Mouse (Mus musculus) Patski (cell line): Measurements from ENCODE around the gene Smdt1. TPM values are rescaled to one million over a fixed set of nuclear protein-coding genes. Genes with fewer than 3 reads are reported as not detected.

Source experiments
- ATAC-seq: fragments of 100-300 bp; one replicate; pipeline ENCODE4 v1.8.0; 2021
- CTCF ChIA-PET: fragments of 350-600 bp; sonication (Branson Sonifier 250); formaldehyde crosslinking; loops from one replicate; lab custom pipeline; 2022; ENCODE audit warnings: inconsistent platforms; lab: Charles Lee
- POLR2A ChIA-PET: fragments of 350-600 bp; sonication (Branson Sonifier 250); formaldehyde crosslinking; loops from one replicate; lab custom pipeline; 2022; ENCODE audit warnings: antibody characterized with exemption, inconsistent platforms; lab: Charles Lee
- DNase-seq: peaks from one replicate; pipeline ENCODE4 v3.0.0-alpha.2; 2011; ENCODE audit warnings: low read depth, low spot score
- H3K27me3 ChIP-seq: fragments of 371-371 bp; one replicate; pipeline ENCODE4 v1.5.1; 2021
- CTCF ChIP-seq: fragments of 100-300 bp; IDR thresholded peaks from one replicate; pipeline ENCODE4 v1.5.1; 2021
- in situ Hi-C: fragments of 300-500 bp; cut with MboI; formaldehyde crosslinking; loops from 3 replicates; pipeline ENCODE4 v1.11.1; 2018; ENCODE audit warnings: low pct_unique_long_range_greater_than_20kb, mixed read lengths
- polyA plus RNA-seq: library from polyadenylated mRNA; unstranded; gene quantifications from one replicate; pipeline ENCODE4 v1.2.3, GENCODE M21; 2021

Smdt1 gene
- polyA plus RNA-seq, 1 experiment from 2014 or later: 185 TPM

- POLR2A ChIA-PET: interaction anchor here (0.6 kb wide), 1 partner anchor 796 kb away, joined by 6 read pairs; no protein-coding TSS in a partner anchor
- ATAC-seq (no peak), DNase-seq (no peak)
- no peak for TF ChIP-seq CTCF
- in situ Hi-C loops: no loop called here
- CTCF ChIA-PET: interaction anchor here (1.6 kb wide), 1 partner anchor 15 kb away, joined by 3 read pairs; no protein-coding TSS in a partner anchor
- no peaks in the 10 kb centered on the region for H3K27me3 ChIP-seq
These were observed 16.6 kb upstream of the Smdt1 start for GRCm38 (mm10) chr15:82322195-82322594.

- no peaks in the 10 kb centered on the region for H3K27me3 ChIP-seq
- ChIA-PET CTCF (interaction anchor here (0.7 to 2.6 kb wide), 3 partner anchors 13 to 44 kb away, joined by 3 to 6 read pairs (median 3); partner anchors contain the start of genes Naga, Pheta2 and Smdt1), POLR2A (interaction anchor here (1.5 kb wide), 1 partner anchor 13 kb away, joined by 3 read pairs; no protein-coding TSS in a partner anchor)
- ATAC-seq (no peak), DNase-seq (no peak)
- in situ Hi-C loops: no loop called here
- TF ChIP-seq CTCF: no peak
These were observed 13.4 kb upstream of the Smdt1 start for GRCm38 (mm10) chr15:82325382-82325781.

- DNase-seq (no peak), ATAC-seq (no peak)
- no peak for TF ChIP-seq CTCF
- ChIA-PET POLR2A (interaction anchor here (1.1 kb wide), 1 partner anchor 12 kb away, joined by 3 read pairs; no protein-coding TSS in a partner anchor), CTCF (no interaction called here)
- H3K27me3 ChIP-seq: no peaks in the 10 kb centered on the region
- in situ Hi-C loops: no loop called here
These were observed 3.6 kb upstream of the Smdt1 start for GRCm38 (mm10) chr15:82335194-82335593.

GRCm38 (mm10) chr15:82336629-82337028 lies 2.1 kb upstream of the Smdt1 start:
- no peak for TF ChIP-seq CTCF
- ChIA-PET POLR2A (no interaction called here), CTCF (no interaction called here)
- in situ Hi-C loops: no loop called here
- no peak for DNase-seq
- ATAC-seq: no peak
- no peaks in the 10 kb centered on the region for H3K27me3 ChIP-seq

- H3K27me3 ChIP-seq: no peaks in the 10 kb centered on the region
- no peak for ATAC-seq
- in situ Hi-C loops: no loop called here
- no peak for TF ChIP-seq CTCF
- CTCF ChIA-PET: interaction anchor here (1.1 to 1.8 kb wide), 3 partner anchors 14 to 19 kb away, joined by 3 to 6 read pairs (median 5); partner anchors contain the start of gene Ndufa6
- no peak for DNase-seq
- POLR2A ChIA-PET: interaction anchor here (0.9 to 1.5 kb wide), 2 partner anchors 13 to 56 kb away, joined by 3 to 9 read pairs; no protein-coding TSS in a partner anchor
These were observed 884 bp upstream of the Smdt1 start for GRCm38 (mm10) chr15:82337875-82338274.

GRCm38 (mm10) chr15:82339150-82339549 lies 391 bp downstream of the Smdt1 start:
- in situ Hi-C loops: no loop called here
- DNase-seq (no peak), ATAC-seq (no peak)
- no peaks in the 10 kb centered on the region for H3K27me3 ChIP-seq
- TF ChIP-seq CTCF: no peak
- ChIA-PET CTCF (interaction anchor here (1.5 to 1.8 kb wide), 2 partner anchors 15 kb away, joined by 5 to 6 read pairs; partner anchors contain the start of gene Ndufa6), POLR2A (interaction anchor here (0.8 to 1.5 kb wide), 3 partner anchors 34 to 57 kb away, joined by 3 to 9 read pairs (median 3); no protein-coding TSS in a partner anchor)

GRCm38 (mm10) chr15:82339634-82340254 lies 985 bp downstream of the Smdt1 start:
- no peak for ATAC-seq
- in situ Hi-C loops: no loop called here
- ChIA-PET POLR2A (interaction anchor here (1.4 kb wide), 1 partner anchor 35 kb away, joined by 3 read pairs; no protein-coding TSS in a partner anchor), CTCF (interaction anchor here (1.8 kb wide), 1 partner anchor 14 kb away, joined by 5 read pairs; the partner anchor contains the start of gene Ndufa6)
- no peak for DNase-seq
- no peaks in the 10 kb centered on the region for H3K27me3 ChIP-seq
- TF ChIP-seq CTCF: no peak

- no peak for DNase-seq
- TF ChIP-seq CTCF: no peak
- ChIA-PET CTCF (no interaction called here), POLR2A (interaction anchor here (1.4 kb wide), 1 partner anchor 36 kb away, joined by 3 read pairs; no protein-coding TSS in a partner anchor)
- in situ Hi-C loops: no loop called here
- ATAC-seq: no peak
- H3K27me3 ChIP-seq: no peaks in the 10 kb centered on the region
These were observed 1.8 kb downstream of the Smdt1 start for GRCm38 (mm10) chr15:82340414-82341035.

GRCm38 (mm10) chr15:82341036-82341501 lies 2.3 kb downstream of the Smdt1 start:
- in situ Hi-C loops: no loop called here
- ChIA-PET CTCF (no interaction called here), POLR2A (no interaction called here)
- TF ChIP-seq CTCF: no peak
- no peaks in the 10 kb centered on the region for H3K27me3 ChIP-seq
- DNase-seq (no peak), ATAC-seq (no peak)

GRCm38 (mm10) chr15:82341675-82342542 lies 3.1 kb downstream of the Smdt1 start:
- CTCF ChIA-PET: no interaction called here
- POLR2A ChIA-PET: no interaction called here
- no peak for ATAC-seq
- TF ChIP-seq CTCF: no peak
- in situ Hi-C loops: no loop called here
- DNase-seq: no peak
- no peaks in the 10 kb centered on the region for H3K27me3 ChIP-seq
